Mouse (Mus musculus) ES-Bruce4 (cell line): ENCODE measurements at regions not wholly inside any gene's neighbourhood (a gene's known extent, or its start where the extent isn't known, plus 50 kb on each side); places are given as distances from the start of the nearest gene placed in this dataset.

Experiments used
- CTCF ChIP-seq: IDR thresholded peaks from one replicate; pipeline ENCODE4 v1.8.1; 2011; ENCODE audit warnings: low read depth, low read length
- EP300 ChIP-seq: IDR thresholded peaks from 2 replicates; pipeline ENCODE4 v1.6.1; 2011; ENCODE audit warnings: low read depth, low read length; ENCODE audit not compliant: insufficient read depth
- POLR2A ChIP-seq: IDR thresholded peaks from one replicate; pipeline ENCODE4 v1.8.1; 2011; ENCODE audit warnings: low read length; ENCODE audit not compliant: insufficient read depth

DNA sequence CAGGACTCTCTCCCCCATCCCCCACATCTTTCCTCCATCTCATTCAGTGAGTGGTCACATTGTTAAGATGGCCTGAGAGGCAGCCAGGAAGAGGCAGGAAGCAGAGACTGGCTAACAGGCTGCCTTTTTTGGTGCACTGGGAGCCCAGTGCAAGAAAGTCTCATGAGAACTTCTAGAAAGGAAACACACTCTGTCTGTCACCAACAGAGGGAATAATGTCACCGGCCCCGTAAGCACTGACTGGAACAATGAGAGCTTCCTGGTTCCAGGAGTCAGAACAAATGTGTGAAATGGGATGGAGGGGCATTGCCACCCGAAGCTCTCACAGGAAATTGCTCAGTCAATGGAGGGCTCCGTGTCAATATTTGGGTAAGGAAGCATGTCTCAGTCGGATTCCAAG is 111.3 kb upstream of the Arglu1 start:
- TF ChIP-seq POLR2A: no peak
- TF ChIP-seq CTCF: no peak
- TF ChIP-seq EP300: no peak
